Mouse (Mus musculus) ovary, adult 18-20 months (tissue): ENCODE measurements around the gene Arid1b.

Experiments
- DNase-seq: peaks from one replicate; pipeline ENCODE4 v3.0.0; 2022; ENCODE audit warnings: low spot score, mixed read lengths

Arid1b gene

GRCm38 (mm10) chr17:5210891-5211290 lies 216.8 kb downstream of the Arid1b start:
- DNase-seq, result no peak

GRCm38 (mm10) chr17:5212166-5212565 lies 218.0 kb downstream of the Arid1b start:
- DNase-seq, result peak; percentile 45

GRCm38 (mm10) chr17:5213441-5213840 lies 219.3 kb downstream of the Arid1b start:
- no peak for DNase-seq

- no peak for DNase-seq
Measured at GRCm38 (mm10) chr17:5215352-5215751, 221.2 kb downstream of the Arid1b start.

- DNase-seq, result no peak
Measured at GRCm38 (mm10) chr17:5216965-5217546, 222.9 kb downstream of the Arid1b start.

- DNase-seq, result no peak
Measured at GRCm38 (mm10) chr17:5217852-5218845, 224.0 kb downstream of the Arid1b start.

GRCm38 (mm10) chr17:5218955-5219557 lies 224.9 kb downstream of the Arid1b start:
- DNase-seq, result no peak

- no peak for DNase-seq
Measured at GRCm38 (mm10) chr17:5221041-5221440, 226.9 kb downstream of the Arid1b start.

- DNase-seq, result no peak
Measured at GRCm38 (mm10) chr17:5221558-5221957, 227.4 kb downstream of the Arid1b start.

GRCm38 (mm10) chr17:5222827-5223226 lies 228.7 kb downstream of the Arid1b start:
- DNase-seq, result no peak

- no peak for DNase-seq
Measured at GRCm38 (mm10) chr17:5224932-5225331, 230.8 kb downstream of the Arid1b start.

- no peak for DNase-seq
Measured at GRCm38 (mm10) chr17:5227136-5227535, 233.0 kb downstream of the Arid1b start.

- DNase-seq, result no peak
Measured at GRCm38 (mm10) chr17:5227950-5228615, 234.0 kb downstream of the Arid1b start.

GRCm38 (mm10) chr17:5228616-5229250 lies 234.6 kb downstream of the Arid1b start:
- DNase-seq, result no peak

GRCm38 (mm10) chr17:5230063-5230462 lies 235.9 kb downstream of the Arid1b start:
- no peak for DNase-seq

GRCm38 (mm10) chr17:5232180-5232579 lies 238.0 kb downstream of the Arid1b start:
- no peak for DNase-seq

- DNase-seq, result no peak
Measured at GRCm38 (mm10) chr17:5233991-5234390, 239.9 kb downstream of the Arid1b start.

- DNase-seq, result no peak
Measured at GRCm38 (mm10) chr17:5235057-5235456, 240.9 kb downstream of the Arid1b start.

GRCm38 (mm10) chr17:5237765-5238164 lies 243.6 kb downstream of the Arid1b start:
- no peak for DNase-seq

GRCm38 (mm10) chr17:5238387-5239245 lies 244.5 kb downstream of the Arid1b start:
- no peak for DNase-seq

GRCm38 (mm10) chr17:5244526-5244925 lies 250.4 kb downstream of the Arid1b start:
- no peak for DNase-seq
